Mouse (Mus musculus) frontal cortex, postnatal 36 days (tissue): ENCODE data around the gene Tfdp2.

Experiments used
- DNase-seq, 2 experiments: peaks; one replicate each; pipeline ENCODE4 v3.0.0; 2022; ENCODE audit warnings: low spot score in 2 of 2

Gene Tfdp2

DNA sequence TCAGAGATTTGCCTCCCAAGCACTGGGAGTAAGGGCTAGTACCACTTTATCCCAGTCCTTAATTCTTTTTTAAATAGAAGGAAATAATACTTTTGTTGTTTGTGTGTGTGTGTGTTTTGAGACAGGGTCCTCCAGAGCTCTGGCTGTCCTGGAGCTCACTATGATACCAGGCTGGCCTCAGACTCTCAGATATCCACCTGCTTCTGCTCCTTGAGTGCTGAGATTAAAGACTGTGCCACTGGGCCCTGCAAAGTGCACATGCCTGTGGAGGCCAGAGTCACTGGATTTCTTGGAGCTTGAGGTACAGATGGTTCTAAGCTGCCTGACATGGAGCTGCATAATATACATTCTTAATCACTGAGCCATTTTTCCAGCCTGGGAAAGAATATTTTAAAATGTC is 32.2 kb downstream of the Tfdp2 start:
- DNase-seq = no peak

- DNase-seq = no peak
Observed at GRCm38 (mm10) chr9:96230271-96230670, 34.2 kb downstream of the Tfdp2 start.

GRCm38 (mm10) chr9:96235477-96235876 is 39.4 kb downstream of the Tfdp2 start:
- no peak for DNase-seq

DNA sequence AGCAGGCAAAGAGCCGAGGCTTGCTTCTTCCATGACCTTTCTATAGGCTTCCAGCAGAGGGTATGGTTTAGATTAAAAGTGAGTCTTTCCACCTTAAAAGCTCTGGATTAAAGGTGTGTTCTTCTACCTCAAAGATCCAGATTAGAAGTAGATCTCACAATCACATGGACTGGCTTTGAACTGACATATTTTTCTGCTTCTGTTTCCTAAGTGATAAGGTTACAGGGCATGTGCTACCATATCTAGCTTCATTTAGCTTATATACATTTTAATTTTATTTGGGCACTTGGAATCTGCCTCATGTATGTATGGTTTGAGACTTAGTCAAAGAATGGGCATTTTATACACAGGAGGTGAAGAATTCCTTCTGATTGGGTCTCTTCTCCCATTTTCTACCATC is 41.3 kb downstream of the Tfdp2 start:
- no peak for DNase-seq

DNA sequence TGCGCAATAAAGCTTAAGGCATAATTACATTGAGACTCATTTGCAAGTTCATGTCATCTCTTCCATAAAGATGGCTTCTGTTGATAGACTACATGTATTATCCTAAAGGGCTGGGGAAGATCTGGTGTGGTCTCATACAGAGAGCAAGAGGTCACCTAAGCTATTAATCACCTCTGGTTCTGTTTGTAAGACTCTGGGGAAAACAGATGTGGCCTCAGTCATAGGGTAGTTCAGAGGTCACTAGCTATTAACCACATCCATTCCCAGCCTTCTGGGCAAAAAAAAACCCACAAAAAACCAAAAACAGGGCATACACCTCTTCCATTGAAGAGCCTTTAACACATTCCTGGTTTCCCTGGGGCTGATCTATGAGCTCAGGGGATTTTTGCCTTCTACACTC is 42.2 kb downstream of the Tfdp2 start:
- DNase-seq = no peak

GRCm38 (mm10) chr9:96241134-96242097 is 45.3 kb downstream of the Tfdp2 start:
- no peak for DNase-seq

- no peak for DNase-seq
Observed at GRCm38 (mm10) chr9:96243915-96244314, 47.8 kb downstream of the Tfdp2 start.

- no peak for DNase-seq
Observed at GRCm38 (mm10) chr9:96254812-96255211, 58.7 kb downstream of the Tfdp2 start.

DNA sequence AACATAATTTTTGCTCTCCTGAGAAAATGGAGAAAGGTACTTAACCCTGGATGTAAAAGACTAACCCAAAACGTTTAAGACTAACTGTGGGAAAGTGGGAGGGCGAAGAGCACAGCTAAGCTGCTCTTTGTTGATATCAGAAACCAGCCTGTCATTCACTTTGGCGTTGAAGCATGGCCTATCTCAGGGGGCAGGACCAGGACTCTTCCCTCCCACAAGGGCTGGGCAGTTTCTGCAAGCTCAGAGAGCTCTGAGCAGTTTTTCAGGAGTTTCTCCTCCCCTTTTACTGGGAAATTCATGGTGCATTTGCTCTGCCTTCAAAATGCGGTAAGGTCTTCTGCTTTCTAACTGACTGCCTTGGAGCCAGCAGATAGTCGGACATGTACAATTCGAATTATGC is 62.4 kb downstream of the Tfdp2 start:
- no peak for DNase-seq

DNA sequence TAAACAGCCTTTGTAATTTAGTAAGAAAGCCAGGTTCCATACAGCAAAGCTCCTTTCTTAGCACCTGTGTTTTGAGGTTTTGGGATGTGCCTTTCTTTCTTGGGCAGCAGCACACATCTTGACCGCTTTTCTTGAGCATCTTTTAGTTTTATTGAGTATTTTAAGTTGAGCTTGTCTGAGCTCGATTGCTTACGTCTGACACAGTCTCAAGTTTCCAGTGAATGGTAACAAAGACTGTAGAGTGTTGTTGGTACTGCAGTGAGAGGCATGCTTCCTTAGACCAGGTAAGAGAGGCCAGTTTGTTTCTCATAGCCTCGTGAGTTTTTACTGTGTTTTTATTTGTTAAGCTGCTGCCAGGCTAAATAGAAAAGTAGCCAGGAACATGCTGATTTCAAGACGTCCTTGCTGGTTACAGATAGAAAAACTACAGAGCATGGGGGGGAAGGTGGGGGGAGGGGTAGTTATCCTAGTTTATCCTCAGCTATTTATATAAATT is 63.0 kb downstream of the Tfdp2 start:
- DNase-seq = peak; percentile 8 to 44

- peak; percentile 33 to 47 for DNase-seq
Observed at GRCm38 (mm10) chr9:96259753-96260520, 63.9 kb downstream of the Tfdp2 start.

GRCm38 (mm10) chr9:96261101-96261500 is 65.0 kb downstream of the Tfdp2 start:
- DNase-seq = no peak

- DNase-seq = no peak
Observed at GRCm38 (mm10) chr9:96261980-96262379, 65.9 kb downstream of the Tfdp2 start.

DNA sequence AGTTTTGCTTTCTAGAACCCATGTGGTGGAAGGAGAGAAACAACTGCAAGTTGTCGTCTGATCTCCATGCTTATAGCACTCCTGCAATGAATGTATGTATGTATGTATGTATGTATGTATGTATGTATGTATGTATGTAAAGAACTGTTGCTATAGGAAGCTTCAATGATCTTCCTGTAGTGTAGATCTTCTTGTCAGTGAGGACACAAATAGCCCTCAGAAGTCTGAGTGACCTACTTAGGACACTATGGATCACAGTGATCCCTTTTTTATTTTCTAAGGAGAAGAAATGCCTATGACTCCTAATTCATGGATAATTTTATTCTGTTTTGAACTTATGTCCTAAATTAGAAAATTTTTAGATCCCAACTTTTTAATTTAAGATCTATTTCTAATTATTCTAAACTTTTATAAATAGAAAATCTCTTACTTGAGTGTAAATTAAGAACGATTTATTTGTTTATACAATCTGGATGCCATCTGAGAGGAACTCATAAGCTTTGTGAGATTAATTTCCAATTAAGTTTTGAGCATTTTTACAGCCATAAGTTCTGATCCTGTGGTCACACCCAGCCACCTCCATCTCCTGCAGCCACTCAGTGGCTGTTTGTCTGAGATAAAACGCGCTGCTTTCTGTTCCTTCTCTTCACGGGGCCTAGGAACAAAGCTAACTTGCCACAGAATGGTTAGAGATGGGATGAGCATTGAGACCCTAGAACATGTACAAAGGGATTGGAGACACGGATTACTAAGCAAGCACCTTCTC is 70.9 kb downstream of the Tfdp2 start:
- no peak for DNase-seq

GRCm38 (mm10) chr9:96267559-96267948 is 71.5 kb downstream of the Tfdp2 start:
- no peak for DNase-seq

- DNase-seq = no peak
Observed at GRCm38 (mm10) chr9:96269726-96270125, 73.7 kb downstream of the Tfdp2 start.

DNA sequence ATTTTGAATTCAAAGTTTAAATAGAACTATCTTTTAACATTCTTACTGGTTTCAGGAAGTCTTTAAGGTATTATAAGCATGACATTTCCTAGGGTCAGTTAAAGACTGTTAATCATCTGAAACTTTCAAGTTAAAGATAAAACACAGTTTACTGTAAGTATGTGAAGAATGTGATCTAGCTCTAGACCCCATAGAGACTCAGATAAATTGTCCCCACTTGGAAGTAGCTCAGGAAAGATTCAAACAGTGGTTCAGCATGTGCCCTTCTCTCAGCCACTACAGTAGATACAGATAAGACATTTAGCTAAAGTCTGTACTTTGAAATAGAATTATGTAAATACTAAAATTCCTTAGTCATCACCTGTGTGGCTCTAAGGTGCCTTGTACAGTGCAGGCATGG is 79.5 kb downstream of the Tfdp2 start:
- DNase-seq = no peak

DNA sequence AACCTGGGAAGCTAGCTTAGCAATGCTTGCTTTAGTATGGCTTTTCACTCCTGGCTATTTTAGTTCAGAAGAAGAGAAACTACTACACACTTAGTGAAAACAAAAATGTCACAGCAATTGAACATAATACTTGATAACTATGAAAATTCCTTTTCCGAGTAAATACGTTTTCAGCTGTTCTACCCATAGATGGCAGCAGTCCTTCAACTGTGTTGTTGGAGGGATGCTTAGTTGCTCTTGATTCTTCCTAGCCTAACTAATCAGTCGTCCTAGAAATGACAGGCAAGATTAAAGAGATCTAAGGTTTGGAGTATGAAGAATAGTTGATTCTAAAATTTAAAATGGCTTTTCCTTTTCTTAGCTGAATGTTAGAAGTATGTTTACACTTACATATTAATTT is 85.4 kb downstream of the Tfdp2 start:
- DNase-seq = no peak

GRCm38 (mm10) chr9:96282082-96282481 is 86.0 kb downstream of the Tfdp2 start:
- DNase-seq = no peak

DNA sequence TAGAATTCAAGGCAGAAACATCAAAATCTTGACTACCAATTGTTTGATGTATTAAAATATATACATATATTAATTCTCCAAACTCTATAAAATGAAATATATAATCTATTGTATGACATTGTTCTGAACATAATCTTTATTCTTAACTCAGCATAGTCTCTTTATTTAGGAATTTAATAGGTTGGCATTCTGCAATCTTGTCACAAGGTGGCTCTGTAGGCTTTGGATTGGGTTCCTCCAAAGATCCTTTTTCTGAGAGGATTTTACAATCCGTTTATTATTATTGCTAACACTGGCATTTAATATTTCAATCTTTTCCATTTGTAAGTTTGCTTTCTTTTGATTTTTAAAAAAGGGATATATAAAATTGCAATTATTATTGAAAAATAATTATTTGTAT is 88.8 kb downstream of the Tfdp2 start:
- DNase-seq = no peak

GRCm38 (mm10) chr9:96292144-96292543 is 96.1 kb downstream of the Tfdp2 start:
- DNase-seq = no peak
